Mouse (Mus musculus): ENCODE data around the gene Satb2.

The Satb2 gene

GRCm38 (mm10) chr1:56974187-56974586, 4.3 kb downstream of the Satb2 start:
- no peak for DNase-seq (ENCODE audit: extremely low read depth, insufficient read length, low spot score)

DNA sequence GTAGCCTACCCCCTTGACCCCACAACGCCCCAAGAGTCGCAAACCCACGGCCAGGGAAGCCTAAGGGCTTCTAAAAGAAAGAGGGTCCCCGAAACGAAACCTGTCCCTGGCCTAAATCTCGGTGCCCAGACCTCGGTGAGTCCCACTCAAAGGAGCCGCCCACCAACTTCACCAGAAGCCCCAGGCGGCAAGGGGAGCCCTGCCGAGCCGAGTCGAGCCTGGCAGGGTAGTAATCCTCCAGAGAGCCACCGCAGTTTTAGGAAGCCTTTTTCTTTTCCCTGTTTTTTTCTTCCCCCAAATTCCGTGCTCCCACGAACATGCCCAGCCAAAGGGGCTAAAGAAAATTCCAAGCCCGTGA, 4.9 kb downstream of the Satb2 start:
- no peak for DNase-seq (ENCODE audit: extremely low read depth, insufficient read length, low spot score)

- DNase-seq (ENCODE audit: extremely low read depth, insufficient read length, low spot score), result peak; percentile 96
Observed at GRCm38 (mm10) chr1:56972950-56973592, 5.4 kb downstream of the Satb2 start.

DNA sequence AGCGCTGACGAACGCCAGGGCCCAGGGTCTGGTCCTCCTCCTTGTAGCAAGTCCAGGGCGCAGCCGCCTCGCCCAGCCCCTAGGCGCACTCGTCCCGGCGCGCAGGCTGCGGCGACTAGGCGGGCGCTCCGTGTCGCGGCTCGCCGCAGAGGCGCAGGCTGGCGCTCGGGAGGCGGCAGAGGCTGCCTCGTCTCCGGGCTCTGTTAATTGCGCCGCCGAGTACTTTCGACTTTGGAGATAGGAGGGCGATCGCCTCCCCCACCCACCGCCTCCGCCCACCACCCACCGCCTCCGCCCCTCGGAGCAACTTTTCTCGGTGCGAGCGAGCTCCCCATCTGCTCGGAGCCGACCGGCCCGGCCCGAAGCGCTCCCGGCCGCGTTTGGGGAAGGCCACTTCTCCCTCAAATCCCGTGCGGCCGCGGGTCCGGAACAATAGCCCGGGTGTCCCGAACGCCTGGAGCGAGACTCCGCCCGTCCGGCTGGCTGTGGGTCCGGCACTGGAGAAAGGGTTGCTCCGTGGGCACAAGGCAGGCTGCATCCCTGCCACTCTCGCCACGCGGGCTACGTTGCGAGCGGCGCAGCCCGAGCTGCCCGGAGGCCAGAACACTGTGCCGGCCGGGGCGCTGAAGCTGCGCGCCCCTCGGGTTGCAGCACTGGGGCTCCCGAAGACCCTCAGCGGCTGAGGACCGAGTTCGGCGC, 6.0 kb downstream of the Satb2 start:
- DNase-seq (ENCODE audit: extremely low read depth, insufficient read length, low spot score), result peak; percentile 93

GRCm38 (mm10) chr1:56971942-56972250, 6.6 kb downstream of the Satb2 start:
- DNase-seq (ENCODE audit: extremely low read depth, insufficient read length, low spot score), result no peak

DNA sequence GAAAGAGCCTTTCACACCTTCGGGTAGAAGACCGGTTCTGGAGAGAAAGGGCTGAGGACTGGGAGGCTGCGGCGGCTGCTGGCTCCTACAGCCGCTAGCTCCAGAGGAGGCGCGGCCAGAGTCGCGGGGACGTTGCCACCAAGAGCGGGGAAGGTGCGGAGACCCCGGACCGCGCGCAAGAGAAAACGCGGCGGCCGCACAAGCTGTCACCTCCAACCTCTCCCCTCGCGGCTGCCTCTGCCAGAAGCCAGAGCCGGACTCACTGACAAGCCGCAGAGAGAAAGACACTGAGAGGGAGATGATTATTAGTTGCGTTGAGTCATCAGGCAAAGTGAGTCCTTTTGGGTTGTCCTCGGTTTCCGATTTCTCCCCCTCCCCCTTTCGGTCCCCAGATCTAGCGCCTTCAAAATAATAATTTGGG, 7.0 kb downstream of the Satb2 start:
- DNase-seq (ENCODE audit: extremely low read depth, insufficient read length, low spot score), result peak; percentile 80

DNA sequence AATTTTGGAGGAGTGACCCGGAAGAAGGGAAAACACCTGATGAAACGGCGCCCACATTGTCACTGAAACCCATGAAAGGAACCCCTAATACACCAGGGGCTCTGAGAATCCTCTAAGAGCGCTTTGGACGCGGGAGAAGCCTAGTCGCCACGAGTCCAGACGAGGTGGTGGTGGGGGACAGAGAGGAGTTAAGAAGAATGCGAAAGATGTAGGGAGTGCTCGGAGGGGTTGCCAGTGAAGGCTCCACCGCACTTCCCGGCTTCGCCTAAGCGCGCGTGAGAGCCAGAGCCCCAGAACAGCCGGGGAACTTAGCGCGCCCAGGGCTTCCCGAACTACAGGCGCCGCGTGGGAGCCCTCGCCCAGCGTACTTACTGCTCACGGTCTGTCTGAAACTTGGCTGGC, 7.7 kb downstream of the Satb2 start:
- DNase-seq (ENCODE audit: extremely low read depth, insufficient read length, low spot score), result peak; percentile 58

GRCm38 (mm10) chr1:56969364-56970360, 8.8 kb downstream of the Satb2 start:
- DNase-seq (ENCODE audit: extremely low read depth, insufficient read length, low spot score), result no peak

- DNase-seq (ENCODE audit: extremely low read depth, insufficient read length, low spot score), result no peak
Observed at GRCm38 (mm10) chr1:56965879-56966579, 12.4 kb downstream of the Satb2 start.

- no peak for DNase-seq (ENCODE audit: extremely low read depth, insufficient read length, low spot score)
Observed at GRCm38 (mm10) chr1:56964493-56964892, 14.0 kb downstream of the Satb2 start.

DNA sequence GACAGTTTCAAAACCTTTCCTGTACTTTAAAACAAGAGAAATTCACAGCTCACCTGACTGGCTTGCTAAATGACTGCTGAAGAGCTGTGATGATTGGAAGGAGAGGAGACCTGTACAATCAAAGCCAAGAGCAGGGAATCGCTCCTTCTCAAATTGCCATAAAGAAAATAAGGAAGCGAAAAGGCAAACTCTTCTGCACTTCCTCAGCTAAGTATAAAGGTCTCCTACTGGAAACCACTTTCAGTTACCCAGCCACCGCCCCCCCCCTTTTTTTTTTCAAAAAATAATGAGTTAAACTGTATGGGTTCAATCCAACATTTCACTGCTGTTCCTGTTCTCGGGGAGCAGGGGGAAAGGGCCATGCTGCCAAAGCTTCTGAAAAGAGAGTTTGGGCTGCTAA, 15.2 kb downstream of the Satb2 start:
- DNase-seq (ENCODE audit: extremely low read depth, insufficient read length, low spot score), result no peak

- no peak for DNase-seq (ENCODE audit: extremely low read depth, insufficient read length, low spot score)
Observed at GRCm38 (mm10) chr1:56958996-56959395, 19.5 kb downstream of the Satb2 start.

- no peak for DNase-seq (ENCODE audit: extremely low read depth, insufficient read length, low spot score)
Observed at GRCm38 (mm10) chr1:56957942-56958341, 20.5 kb downstream of the Satb2 start.

DNA sequence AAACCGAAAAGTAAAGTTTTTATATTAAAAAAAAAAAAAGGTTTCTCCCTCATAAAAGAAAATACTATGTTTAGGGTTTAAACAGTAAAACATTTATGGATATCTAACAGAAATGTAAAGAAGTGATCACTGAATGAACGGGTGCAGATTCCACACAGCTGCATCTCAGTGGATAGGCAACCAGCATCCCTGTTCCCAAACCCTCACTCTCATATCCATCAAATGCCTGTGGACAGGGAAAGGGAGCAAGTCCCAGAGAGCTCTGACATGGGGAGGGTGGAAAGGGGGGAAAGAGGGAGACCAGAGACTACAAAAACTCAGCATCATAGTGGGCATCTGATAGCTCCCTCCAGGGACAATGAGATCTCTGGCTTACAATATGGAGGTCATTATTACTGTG, 21.6 kb downstream of the Satb2 start:
- no peak for DNase-seq (ENCODE audit: extremely low read depth, insufficient read length, low spot score)

DNA sequence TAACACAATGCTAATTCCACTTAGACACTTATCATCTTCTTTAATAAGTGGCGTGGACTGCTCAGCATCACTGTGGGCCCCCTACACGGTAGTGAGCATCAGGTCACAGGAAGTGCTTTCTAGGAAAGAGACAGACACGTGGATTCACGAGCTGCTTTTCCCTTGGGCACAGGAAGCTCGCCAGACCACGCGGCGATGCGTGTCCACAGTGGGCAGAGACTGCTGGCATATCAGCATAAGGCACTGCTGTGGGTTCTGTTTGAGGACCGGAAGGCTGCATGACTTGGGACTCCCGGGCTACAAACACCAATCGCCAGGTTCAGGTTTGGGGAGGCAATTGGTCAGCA, 22.7 kb downstream of the Satb2 start:
- no peak for DNase-seq (ENCODE audit: extremely low read depth, insufficient read length, low spot score)

DNA sequence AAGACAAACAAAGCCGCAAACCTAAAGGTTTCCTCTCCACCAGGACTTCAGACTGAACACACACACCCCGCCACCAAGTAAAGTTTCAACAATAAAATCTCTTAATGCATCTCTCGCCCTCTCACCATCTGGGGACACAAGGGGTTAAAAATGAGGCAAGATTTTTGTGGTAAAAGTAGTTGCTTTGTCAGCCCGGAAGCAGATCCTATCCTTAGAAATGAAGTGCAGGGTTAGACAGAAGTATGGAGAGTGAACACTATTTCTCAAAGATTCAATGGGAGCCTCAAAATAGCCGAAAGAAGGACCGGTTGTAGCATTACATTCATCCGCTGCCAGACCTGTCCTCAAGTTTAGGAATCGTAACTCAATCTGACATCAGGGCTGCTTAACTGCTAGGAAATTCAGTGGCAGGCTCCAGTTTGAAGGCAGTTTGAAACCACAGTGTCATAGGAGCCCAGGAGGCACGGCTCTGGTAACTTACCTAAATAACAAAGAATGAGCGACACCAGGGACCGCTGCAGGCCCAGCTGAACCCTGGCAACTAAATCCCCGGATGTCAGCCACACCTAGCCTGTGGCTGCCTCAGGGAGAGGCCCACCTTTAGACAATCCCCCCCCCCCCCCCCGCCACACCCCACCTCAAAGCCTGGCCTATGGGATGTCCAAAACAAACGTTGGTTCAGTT, 23.3 kb downstream of the Satb2 start:
- no peak for DNase-seq (ENCODE audit: extremely low read depth, insufficient read length, low spot score)

- no peak for DNase-seq (ENCODE audit: extremely low read depth, insufficient read length, low spot score)
Observed at GRCm38 (mm10) chr1:56953538-56953937, 24.9 kb downstream of the Satb2 start.

DNA sequence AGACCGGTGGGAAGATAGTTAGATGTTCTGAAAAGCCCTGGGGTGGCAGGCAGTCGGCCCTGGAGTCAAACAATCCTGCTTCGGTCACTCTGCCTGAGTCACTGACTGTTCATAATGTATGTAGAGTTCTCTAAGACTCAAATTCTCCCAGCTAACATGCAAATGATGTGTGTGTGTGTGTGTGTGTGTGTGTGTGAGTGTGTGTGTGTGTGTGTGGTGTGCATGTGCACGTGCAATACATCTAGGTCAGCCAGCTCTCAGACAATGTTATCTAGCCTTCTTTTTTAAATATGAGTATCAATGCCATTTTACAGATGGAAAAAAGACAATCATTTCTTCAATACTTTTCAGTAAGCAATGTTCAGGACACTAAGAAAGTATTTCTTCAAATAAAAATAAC, 26.5 kb downstream of the Satb2 start:
- DNase-seq (ENCODE audit: extremely low read depth, insufficient read length, low spot score), result no peak

DNA sequence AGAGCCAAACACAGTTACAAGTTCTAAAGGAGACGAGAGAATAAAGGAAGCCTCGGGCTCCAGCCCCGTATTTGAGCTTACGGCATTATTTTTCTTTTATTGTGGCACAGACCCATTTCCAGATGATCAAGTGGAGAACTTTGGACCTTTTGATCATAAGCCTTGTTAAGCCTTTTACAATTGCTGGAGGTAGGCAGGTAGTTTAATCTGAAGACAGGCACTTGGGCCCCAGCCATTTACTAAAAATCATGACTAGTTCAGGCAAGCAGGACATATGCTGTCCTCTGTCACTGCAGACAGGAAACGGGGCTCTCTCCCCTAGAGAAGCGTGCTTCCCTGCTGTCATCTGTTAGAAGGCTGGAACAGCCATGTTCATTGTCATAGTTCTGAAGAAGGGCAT, 26.9 kb downstream of the Satb2 start:
- DNase-seq (ENCODE audit: extremely low read depth, insufficient read length, low spot score), result no peak

DNA sequence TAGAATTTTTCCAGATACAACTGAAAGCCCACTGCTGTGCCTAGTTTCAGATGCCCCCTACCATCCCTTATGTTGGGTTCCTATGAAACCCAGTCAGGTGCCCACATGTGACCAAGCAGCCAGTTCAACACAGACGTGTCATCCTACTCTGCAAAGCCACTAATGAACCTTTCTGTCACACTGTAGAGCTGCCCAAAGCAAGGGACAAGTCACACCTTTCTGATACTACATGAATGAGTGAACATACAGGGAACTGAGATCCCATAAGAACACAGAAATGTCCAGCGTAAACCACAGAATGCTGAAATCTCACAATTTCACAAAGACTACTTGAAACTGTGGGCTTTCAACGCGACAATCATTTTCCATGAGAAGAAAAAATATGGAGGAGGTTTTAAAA, 39.0 kb downstream of the Satb2 start:
- DNase-seq (ENCODE audit: extremely low read depth, insufficient read length, low spot score), result no peak

DNA sequence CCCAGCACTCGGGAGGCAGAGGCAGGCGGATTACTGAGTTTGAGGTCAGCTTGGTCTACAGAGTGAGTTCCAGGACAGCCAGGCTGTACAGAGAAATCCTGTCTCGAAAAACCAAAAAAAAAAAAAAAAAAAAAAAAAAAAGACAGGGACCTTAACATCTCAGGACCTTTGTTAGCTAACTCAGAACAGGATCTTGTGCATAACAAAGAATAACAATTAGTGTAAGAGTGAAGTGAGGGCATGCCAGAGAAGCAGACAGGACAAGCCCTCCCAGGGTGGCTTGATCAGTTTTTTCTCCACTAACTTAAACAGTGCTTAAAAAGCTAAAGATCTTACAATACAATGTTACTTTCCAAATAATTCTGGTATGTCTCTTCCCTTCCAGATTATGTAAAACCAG, 40.0 kb downstream of the Satb2 start:
- no peak for DNase-seq (ENCODE audit: extremely low read depth, insufficient read length, low spot score)
